Mouse (Mus musculus) layer of hippocampus, adult 18-20 months (tissue): ENCODE data around the gene Foxn3. TPM values are rescaled to one million over a fixed set of nuclear protein-coding genes. Genes with fewer than 3 reads are reported as not detected.

Source experiments
- DNase-seq, 2 experiments: peaks; one replicate each; pipeline ENCODE4 v3.0.0; 2022; ENCODE audit warnings: low spot score in 2 of 2
- total RNA-seq, 2 experiments: library from RNA; stranded (reverse); gene quantifications; 2 replicates each; pipeline ENCODE4 v1.2.3; 2021

The Foxn3 gene
- total RNA-seq, 2 experiments from 2014 or later = 51.4 to 54.4 TPM

DNA sequence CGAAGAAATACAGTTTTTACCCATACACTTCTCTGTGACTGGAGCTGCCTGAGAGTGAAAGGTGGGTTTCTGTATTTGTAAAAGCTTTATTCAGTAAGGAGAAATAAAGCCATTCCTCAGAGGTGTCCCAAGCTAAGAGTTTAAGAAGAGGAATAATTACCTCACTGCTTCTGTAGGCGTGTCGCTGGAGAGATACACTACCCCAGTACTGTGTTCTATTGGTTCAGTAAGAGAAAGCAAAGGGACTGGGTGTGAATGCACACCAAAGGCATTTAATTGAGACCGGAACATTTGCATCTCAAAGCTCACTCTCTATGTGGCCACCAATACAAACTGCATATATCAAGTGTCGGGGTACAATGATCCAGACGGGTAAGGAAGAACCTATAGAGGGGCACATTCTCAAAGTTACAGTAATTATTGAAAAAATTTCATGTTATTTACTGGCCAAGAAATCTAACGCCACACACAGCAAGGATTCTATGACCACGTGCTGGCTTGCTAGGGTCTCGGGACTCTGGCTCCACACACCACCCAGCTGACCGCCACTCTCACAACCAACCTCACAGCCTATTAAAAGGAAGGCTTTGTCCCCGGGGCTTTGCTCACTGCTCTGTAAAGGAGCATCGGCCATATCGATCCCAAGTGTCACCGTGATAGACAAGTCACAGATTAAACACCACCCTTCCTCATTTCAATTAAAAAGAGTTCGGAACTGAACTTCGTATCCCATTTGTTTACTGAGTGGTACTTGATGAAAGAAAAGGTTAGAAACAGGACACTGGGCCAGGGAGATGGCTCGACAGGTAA lies 333.2 kb downstream of the Foxn3 start:
- DNase-seq = no peak

DNA sequence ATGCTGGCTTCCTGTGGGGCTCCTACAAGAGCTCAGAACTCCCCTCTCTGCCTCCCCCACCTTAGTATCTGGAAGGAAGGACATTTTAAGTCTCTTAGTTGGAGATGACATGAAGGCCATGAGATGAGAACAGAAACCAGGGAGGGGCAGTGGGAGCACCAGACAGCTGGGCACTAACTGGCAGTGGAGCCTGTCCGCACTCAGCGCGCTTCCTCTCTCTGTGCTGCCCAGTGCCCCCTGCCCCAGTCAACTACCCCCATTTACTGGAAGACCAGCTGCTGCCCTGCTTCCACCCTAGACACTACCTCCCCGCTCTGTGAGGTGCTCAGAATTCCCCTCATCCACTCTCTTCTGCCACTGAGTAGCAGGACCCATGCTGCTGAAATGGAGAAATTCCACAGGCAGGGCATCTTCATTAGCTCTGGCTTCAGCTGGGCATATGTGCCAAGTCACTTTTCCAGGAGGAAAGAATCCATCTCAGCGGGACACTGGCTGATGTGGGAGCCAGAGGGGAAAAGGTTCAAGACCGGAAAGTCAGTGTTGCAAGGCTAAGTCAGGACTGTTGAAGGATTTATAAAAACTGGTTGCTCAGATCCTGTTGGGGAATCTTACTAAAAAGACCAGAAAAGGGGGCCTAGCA lies 335.9 kb downstream of the Foxn3 start:
- DNase-seq = no peak

DNA sequence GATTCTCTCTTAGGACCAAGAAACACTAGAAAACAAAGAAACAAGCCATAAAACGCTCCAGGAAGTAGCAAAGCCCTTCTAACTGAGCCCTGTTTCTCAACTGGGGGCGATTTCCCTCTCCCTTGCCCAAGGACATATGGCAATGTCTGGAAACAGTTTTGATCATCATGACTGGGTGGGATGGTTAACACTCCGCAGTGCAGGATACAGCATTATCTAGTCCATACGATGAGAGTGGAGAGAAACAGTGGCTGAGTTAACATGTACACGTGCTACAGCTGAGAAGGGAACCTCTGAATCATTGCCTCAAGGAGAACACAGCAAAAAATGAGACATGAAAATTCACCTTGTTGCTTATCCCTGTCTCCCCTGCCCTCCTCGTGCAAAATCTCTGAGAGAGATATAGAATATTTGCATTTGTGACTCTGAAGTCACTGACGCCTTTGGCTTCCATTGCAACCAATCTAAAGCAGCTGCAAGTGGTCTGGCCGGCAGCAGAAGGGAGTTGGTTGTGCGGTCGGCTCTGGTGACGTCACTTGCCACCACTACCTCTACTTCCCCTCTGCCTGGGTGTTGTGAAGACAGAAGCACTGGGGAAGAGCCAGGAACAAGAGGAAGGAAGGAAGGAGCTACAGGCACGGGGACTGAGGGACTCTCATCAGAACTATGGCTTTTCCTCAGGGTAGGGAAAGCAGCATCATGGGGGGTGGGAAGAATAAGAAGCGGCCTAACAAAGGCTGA lies 338.3 kb downstream of the Foxn3 start:
- no peak for DNase-seq

- no peak for DNase-seq
Measured at GRCm38 (mm10) chr12:99221087-99221846, 342.1 kb downstream of the Foxn3 start.

- DNase-seq = peak in 1 of 2 experiments; percentile 70
Measured at GRCm38 (mm10) chr12:99220333-99220732, 343.0 kb downstream of the Foxn3 start.

DNA sequence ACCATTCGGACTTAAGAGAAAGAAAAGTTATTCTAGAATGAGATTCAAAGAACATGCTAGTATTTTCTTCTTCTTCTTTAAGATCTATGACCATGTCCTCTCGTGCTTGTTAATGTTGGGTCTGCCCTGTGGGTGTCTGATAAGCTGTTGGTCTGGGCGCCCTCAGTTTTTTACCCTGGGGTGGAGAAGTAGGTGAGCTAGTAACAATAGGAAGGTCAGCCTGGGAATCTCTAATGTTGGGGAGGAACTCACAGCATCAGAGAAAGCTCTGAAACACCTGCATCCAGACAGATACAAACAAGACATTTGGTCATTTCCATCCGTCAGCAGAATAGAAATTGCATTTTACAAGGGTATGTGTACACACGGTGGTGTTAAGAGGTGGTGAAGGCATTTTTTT lies 343.6 kb downstream of the Foxn3 start:
- no peak for DNase-seq

DNA sequence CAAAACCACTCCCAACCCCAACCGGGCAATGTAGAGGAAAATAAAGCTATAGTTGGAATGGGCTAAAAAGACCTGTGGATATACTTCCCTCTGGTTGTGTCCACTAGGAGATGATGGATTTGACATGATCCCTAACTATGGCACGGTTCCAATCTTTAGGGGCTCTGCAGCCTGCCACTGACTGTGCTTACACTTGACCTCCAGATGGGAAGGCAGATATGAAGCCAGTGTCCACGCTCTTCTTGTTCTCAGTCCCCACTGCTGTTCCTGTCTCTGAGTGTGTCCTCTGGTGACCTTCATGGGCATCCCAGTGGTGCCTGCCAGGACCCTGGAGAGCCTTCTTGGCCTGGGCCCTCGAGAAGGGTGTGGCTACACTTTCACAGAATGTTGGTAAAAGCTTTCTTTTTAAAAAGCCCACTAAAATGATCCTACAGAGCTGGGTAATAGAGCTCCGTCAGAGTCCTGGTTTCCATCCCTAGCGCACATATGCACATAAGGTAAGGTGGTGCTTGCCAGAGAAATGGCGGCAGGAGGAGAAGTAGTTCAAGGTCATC lies 346.2 kb downstream of the Foxn3 start:
- no peak for DNase-seq

DNA sequence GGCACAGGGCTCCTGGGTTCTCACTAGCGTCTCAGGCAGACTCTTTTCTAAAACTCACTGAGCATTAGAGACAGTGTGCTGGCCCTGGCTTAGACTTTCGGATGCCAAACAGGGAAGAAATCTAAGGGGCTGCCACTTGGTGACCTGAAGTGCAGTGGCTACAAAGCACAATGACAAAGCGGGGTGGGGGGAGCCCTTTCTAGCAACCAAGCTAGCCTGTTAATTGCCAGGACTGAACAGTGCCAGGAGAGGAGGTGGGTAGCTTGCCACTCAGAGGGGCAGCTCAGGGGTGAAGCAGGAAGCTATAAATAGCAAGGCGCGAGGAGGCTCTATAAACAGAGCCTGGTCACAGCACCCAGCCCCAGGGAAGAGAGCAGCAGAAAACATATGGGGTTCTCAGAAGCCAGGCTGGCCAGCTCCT lies 347.0 kb downstream of the Foxn3 start:
- DNase-seq = no peak

GRCm38 (mm10) chr12:99215521-99216255 lies 347.7 kb downstream of the Foxn3 start:
- DNase-seq = no peak

GRCm38 (mm10) chr12:99214098-99214497 lies 349.3 kb downstream of the Foxn3 start:
- DNase-seq = no peak

- DNase-seq = no peak
Measured at GRCm38 (mm10) chr12:99213218-99213617, 350.2 kb downstream of the Foxn3 start.

DNA sequence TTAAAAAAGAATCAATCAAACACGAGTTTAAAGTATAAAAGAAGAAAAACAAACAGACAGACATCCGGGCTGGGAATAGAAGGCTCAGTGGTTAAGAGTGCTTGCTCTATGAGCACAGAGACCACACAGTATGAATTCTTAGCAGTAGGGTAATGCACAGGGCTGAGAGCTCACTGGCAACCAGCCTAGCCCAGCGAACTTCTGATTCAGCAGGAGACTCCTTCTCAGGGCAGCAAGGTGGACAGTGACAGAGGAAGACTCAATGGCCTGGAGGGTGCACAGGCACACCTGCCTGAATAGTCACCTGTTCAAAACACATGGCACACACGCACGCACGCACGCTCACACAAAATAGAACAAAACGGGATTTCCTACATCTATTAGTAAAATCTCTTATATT lies 353.6 kb downstream of the Foxn3 start:
- no peak for DNase-seq

DNA sequence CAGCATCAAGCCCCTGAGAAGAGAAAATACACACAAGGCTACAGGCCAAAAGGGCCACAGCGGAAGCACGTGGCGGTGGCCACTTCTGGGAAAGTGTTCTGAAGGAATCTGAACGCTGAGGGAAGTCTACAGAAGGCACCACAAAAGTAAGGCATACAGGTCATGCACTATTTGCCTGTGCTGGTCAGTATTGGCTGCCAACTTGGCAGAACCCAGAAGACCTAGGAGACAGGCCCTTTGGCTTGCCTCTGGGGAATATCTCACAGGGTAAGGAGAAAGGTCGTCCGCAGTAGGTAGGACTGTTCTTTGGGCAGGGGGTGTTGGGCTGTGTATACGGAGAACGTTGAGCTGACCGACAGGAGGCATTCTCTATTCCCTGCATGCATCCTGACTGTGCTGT lies 355.1 kb downstream of the Foxn3 start:
- no peak for DNase-seq

GRCm38 (mm10) chr12:99207014-99207612 lies 356.3 kb downstream of the Foxn3 start:
- no peak for DNase-seq

- DNase-seq = no peak
Measured at GRCm38 (mm10) chr12:99205734-99206133, 357.6 kb downstream of the Foxn3 start.

- DNase-seq = no peak
Measured at GRCm38 (mm10) chr12:99199124-99199483, 364.3 kb downstream of the Foxn3 start.

DNA sequence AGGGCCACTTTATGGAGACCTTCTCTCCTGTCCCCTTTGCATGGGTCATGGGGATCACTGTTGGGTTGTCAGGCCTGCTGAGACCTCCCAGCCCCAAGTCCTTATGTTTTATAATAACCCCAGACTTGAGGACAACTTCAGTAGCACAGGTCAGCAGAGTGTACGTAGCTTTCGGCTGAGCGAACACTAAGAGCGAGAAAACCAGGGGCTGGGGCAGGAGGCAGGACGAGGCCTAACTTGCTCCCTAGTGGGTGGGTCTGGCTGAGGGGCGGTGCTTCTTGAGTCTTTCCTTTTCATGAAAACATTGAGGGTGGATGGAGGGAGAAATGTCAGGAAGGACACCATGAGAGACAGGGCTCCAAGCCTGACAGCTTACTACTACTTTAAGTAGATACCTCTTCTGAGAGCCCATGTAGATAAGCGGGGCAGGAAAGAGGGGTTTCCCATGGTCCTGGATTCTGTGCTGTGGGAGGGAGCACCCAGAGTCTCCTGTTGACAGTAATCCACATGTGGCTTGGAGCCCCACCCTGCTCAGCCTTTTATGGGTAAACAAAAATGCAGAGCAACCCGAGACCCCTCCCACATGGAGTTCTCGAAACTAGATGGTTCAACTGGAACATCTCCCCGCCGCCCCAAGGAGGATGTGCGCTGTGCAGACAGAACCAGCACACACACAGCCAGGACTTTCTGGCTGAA lies 364.8 kb downstream of the Foxn3 start:
- no peak for DNase-seq

GRCm38 (mm10) chr12:99197031-99197430 lies 366.4 kb downstream of the Foxn3 start:
- peak; percentile 56 to 58 for DNase-seq

DNA sequence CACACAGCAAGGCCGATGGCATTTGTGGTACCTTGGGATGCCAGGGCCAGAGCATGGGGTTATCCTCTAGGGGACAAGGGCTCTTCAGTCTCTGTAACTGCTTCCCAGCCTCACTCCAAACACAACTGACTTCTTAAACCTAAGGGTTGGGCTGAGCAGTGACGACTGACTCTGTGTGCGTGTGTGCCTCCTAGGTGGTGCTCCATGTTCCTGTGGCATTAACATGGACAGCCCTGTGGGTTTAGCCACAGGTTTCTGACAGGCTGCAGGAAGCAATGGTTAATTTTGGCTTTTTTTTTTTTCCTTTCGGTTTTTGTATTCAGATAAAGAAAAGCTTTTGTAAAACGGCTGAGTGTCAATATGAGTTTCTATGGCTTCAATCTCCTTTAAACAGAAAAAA lies 367.7 kb downstream of the Foxn3 start:
- no peak for DNase-seq
